Mouse (Mus musculus) c-Kit-negative CD71-positive TER-119-positive erythroid progenitor cells, embryonic 14.5 days (primary cell): Measurements from ENCODE around the gene Adgrg3.
A peak's percentile ranks its signal among the peaks of the same experiment; 100 is the strongest.

Experiments used
- DNase-seq: peaks from one replicate; pipeline ENCODE4 v3.0.0-alpha.2; 2013; ENCODE audit warnings: low read depth, low spot score

Gene Adgrg3

DNA sequence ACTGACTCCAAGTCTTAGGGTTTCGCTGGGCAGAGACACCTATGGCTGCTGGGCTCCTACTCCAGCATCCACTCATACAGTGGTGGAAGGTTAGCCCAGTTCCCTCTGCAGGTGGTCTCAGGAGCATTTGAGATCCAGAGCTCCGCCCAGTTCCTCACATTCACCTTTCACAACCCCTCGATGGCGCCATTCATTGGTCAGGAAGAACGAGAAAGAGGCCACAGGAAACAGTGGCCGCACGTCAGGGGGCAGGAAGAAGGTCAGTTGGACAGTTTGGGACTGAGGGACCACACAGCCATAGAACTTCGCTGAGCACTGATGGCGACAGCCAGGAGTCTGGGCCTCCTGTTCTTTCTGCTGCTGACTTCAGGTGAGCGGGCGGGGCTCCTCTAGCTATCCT lies at the start of gene Adgrg3:
Gene Adgrg3 (plus strand): TSS at position 242 of the 400 bp plus-strand sequence.
- no peak for DNase-seq

DNA sequence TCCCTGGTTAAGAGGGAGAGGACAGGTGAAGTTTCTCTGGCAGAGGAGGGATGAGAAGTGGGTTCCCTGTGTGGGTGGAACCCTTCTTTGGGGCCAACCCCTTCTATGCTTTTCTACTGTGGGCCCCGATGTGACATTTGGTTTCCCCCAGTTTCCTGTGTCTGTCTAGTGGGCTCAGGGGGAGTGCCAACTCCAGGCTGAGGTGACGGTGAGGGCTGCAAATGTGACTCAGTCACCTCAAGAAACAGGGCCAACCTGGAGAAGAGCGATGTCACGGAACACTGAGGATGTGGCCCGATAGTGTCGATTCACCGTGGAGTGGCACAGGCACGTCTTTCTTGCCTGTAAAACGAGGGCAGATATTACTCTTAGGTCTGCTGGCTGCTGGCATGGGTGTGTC lies 44.2 kb upstream of the Adgrg3 start:
- DNase-seq, result no peak

DNA sequence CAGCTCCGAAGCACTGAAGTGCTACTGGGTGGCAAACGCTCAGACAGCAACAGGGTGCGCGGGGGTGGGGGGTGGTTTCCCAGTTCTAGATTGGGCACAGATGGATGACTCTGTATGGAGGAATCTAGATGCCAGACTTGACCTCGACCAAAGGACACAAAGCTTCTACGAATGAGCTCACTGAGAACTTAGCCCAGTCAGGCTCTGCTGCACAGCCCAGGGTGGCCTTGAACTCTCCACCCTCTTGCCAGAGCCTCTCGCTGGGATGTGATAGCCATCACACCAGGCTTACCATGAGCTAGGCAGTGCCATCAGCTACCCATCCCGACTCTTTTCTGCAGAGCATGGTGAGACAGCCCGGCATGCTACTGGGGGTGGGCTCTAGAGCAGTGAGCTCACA lies 43.7 kb upstream of the Adgrg3 start:
- no peak for DNase-seq

DNA sequence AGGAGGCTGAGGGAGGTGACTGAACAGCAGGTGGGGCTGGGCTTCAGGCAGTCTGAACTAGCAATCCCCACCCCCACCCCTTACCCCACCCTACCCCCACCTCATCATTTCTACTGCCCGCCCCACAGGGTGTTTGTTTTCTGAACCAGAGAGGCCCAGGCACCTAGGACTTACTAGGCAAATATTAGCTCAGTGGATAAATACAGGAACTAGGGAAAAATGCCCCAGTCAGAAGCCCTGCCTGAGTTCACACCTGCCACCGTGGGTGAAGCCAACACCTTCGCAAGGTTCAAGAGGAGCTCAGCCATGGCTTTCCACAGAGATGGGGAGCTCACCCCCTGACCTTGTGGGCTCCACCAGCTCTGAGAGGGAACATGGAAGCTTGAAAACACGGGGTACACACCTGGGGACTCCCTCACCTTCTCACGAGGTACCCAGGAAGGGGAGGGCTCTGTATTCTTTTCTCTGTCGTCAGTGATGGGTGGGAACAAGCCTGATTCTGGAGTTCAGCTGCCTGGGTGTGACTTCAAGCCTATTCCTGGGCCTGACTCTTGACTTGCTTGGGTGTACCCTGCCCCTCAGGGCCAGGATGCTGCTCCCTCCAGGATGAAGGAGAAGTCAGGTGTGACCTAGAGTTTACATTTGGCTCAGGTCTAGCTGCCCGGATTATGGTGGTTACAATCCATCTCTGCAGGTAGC lies 42.9 kb upstream of the Adgrg3 start, which contains the start of gene Adgrg1:
Gene Adgrg1 (plus strand): TSS at position 285 of the 699 bp plus-strand sequence.
- no peak for DNase-seq

DNA sequence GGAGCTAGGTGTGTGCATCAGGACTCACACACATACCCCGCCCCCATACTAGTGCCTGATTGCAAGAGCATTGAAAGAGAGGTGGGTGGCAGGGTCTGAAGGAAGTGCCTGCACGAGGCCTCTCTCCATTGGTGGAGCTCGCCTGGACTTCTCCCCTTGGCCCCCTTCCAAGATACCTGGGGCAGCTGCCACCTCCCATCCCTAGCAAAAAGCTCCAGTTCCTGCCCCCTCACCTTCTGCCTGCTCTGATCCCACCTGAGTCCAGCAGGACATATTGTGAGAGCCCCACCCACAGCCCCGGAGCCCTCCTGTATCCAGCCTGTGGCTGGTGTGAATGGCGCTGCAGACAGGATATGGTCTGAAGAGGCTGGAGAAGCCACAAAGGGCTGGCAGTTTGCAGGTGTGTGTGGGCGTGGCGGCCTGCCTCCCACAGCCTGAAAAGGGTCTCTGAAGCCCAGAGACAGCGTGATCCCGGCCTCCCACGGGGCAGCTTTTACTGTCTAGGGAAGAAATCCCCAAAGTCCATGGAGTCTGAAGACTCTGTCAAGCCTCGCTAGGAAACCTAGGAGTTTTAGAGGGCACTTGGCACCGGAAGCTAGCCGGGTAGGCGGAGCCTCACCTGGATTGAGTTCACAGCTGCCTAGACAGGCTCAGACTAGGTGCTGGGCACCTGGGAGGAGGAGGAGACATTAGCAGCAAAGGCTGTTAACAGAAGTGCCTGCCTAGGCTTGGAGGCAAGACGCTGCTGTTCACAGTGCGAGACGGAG lies 40.7 kb upstream of the Adgrg3 start:
- DNase-seq, result no peak

DNA sequence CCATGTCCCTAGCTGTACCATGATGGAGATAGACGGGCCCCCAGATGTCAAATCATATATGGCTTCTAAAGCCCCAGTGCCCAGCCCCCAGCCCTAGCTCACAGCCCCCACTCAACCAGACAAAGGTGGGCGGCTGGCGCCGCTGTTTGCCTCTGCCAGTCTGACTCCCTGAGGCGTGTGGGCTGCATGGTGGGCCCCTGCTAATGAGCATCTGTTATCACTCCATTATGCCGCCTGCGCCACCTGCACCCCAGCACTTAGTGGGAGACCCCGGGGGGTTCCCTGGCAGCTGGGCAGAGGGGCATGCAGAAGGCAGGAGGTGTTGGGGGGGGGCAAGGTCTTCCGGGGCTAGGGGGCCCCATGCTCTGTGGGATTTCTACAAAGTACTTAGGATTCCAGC lies 39.4 kb upstream of the Adgrg3 start:
- DNase-seq, result no peak

DNA sequence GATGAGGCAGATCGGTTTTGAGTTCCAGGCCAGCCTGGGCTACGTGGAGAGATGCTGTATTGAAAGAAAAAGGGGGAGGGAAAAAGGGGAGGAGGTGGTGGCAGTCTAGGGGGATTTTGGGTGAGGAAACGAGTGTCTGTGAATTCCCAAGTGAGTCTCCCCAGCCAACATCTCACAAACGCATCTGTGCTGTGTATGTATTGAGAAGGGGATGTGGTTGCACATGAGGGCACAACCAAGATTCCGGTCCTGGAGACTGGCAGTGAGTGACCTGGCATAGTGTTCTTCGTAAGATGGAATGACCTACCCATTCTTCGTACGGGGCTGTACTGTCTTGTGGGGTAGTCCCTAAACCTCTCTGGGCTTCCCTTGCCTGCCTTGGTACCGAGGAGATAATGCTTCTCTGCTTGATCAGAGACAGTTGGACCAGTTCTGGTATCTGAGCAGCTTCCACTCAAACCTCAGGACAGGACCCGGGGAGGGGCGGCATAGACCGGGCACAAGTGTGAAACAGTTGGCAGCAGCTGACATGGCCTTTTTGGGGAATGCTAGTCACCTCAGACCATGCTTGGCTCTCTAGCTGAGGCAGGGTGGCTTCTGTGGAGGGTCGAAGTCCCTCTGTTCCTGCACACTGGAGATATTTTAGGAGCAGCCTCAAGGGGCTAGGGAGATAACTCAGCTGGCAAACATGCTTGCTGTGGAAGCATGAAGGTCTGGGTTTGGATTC lies 38.7 kb upstream of the Adgrg3 start:
- no peak for DNase-seq

DNA sequence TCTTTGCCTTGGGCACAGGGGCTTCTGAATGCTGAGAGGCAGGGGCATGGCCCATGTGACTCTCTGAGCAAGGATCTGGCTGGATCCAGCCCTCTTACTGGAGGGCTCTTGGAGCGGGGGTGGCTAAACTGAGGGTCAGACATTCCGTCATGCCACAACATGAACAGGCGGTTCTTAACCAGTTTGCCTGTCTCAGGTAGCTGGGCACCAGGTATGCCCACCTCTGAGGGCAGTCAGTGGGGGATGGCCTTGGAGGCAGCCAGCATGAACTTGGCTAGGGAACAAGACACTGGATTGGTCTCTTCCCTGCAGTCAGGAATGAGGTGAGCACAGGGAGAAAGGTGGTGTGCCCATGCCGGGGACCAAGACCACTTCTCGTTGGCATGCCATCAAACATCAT lies 37.3 kb upstream of the Adgrg3 start:
- no peak for DNase-seq

DNA sequence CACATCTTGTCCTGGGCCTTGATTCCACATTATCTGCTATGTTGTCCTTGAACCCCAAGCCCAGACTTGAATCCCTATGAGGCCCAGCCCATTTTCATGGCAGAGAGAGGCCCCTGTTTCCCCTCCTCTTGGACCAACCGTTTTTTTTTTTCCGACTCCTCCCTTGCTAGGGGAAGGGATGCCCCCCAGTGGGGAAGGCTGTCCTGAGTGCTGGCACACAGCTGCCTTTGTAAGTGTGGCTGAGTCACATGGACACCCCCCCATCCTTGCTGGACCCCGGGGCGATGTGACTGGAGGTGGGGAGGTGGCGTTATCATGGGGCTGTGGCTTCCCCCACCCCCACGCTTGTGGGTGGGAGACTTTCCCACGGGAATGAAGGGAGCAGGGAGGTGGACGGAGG lies 36.5 kb upstream of the Adgrg3 start:
- DNase-seq, result no peak

DNA sequence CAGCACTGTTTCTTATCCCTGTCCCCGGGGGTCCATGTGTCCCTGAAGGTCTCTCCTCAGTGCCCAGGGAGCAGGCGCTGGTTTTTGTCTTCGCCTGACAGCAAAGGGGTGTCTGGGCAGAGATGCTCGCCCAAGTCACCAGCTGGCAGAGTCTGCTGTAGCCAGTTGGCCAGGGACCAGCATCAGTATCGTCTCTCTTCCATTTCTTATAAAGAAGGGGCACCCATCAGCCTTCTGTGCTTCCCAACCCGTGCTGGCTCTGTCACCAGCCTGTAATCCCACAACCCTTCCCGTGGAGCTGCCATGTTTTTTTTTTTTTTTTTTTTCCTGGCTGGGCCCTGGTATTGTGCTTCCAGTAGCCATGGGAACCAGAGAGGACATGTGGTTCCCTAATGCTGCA lies 35.6 kb upstream of the Adgrg3 start:
- no peak for DNase-seq

DNA sequence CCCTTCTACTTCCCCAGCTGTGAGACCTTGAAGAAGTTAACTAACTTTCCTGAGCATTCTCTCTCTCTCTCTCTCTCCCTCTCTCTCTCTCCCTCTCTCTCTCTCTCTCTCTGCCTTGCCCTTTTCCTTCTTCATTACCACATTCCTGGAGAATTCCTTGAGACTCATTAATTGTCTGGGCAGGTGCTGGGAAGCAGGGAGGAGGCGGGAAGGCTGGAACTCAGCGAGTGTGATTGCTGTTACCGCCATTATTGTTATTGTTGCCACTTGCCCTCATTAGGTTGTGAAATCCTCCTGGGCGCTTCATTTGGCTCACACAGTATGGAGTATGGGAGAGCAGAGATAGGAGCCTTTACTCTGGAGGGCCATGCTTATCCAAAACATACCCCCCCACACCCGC lies 34.3 kb upstream of the Adgrg3 start:
- no peak for DNase-seq

DNA sequence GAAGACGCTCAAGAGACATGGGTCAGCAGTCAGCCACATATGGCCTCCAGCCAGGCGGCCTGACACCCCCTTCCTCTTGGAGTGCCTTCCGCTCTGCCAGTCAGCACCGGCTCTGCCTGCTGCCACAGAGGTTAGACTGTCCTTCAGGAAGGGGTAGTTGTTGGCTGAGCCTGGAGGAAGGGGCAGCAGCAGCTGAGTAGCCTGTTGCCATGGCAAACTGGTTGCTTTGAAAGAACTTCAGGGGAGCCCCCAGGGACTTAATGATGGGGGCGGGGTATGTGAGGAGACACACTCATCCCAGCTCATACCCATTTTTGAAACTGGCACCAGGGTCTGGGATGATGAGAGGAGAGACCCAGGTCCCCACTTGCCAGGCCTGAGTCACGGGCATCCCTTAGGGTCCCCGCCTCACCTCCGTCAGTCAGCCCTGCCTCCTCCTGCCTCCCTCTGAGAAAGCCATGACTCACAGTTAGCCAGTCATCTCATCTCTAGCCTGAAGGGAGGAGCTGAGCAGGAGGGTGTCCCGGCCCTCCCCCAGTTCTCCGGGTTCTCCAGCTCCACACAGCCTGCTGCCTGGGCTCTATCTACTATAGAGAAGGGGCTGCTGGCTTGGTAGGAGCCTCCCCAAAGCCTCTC lies 33.5 kb upstream of the Adgrg3 start:
- DNase-seq, result peak; percentile 76

DNA sequence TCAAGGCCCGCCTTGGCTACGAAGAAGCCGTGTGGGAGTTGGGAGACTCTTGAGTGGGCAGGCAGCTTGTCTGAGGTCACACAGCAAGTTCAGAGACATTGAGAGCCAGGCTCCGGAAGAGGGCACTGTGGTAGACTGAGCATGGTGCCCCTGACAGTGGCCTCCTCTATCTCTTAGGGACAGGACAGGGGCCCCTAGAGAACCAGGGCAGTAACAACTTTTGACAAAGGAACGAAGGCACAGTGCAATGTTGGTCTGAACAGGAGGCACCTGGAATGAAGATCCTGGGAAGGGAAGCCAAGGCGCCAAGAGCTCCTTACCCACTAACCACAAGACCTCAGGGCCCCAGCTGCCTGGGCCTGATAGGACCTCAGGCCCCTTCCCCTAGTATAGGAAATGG lies 32.5 kb upstream of the Adgrg3 start:
- no peak for DNase-seq

DNA sequence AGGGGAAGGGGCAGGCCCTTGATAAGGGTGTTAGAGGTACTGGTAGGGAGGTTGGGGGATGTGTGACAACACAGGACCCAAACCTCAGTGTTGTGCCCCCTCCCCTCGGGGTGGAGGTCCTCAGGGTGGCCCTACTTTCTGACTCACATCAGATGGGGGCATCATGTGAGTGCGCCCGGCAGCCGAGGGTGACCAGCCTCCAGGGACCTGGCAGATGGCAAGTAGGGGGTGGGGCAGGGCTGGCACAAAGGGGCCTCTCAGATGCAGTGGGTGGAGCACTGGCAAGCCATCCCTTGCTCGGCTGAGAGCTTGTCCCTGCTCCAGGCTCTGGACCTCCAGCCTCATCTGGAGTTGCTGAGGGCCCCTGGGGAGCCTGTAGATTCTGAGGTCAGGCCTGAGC lies 30.8 kb upstream of the Adgrg3 start:
- no peak for DNase-seq

DNA sequence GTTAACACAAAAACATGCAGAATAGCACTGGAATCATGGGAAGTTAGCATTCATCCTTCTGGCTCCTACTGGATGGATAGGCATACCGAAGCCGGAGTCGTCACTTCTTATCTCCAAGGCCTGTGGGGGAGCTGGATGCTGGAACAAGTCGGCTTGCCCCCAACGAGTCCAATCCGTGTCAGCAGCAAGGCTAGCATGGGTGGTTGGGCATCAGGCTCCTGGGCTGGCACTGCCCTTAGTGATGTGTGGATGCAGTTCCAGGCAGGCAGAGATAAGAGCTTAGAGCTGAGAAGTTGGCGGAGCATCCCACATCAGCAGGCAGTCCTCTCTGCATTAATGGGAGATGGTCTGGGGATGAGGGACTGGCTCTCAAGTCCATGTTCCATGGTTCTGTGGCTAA lies 29.9 kb upstream of the Adgrg3 start:
- DNase-seq, result no peak

DNA sequence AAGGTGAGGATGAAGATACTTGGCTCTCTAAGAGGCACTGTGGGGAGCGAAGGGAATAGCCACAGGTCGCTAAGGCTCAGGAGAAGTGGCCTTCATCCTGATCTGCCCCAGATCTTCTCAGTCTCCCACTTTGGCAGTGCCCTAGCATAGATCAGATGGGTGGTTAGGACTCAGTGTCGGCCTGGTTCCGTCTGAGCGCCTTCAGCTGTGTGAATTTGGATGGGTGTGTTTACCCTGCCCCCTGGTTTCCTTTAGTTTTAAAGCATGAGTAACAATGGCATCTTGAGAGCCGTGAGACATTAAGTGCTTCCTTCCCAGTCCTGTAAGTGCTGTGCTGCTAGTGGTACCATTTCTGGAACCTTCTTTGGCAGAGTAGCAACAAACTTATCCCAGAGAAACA lies 28.9 kb upstream of the Adgrg3 start:
- DNase-seq, result no peak

DNA sequence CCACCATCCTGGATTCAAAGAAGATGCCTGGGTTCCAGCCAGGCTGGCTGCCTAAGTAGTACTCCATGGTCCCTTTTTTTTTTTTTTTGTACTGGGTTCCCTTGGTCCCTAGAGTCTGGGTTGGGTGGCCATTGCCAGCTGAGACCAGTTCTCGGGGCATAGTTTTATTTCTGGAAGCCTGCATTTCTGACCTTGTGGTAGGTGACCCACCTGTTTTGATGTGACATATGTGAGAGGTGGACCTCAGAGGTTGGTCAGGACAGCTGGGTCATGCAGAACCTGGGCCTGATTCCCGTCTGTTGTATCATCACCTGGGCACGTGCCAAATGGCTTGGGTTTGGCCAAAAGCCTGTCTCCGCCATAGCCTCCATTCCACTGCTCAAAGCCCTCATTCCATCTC lies 27.8 kb upstream of the Adgrg3 start:
- no peak for DNase-seq

DNA sequence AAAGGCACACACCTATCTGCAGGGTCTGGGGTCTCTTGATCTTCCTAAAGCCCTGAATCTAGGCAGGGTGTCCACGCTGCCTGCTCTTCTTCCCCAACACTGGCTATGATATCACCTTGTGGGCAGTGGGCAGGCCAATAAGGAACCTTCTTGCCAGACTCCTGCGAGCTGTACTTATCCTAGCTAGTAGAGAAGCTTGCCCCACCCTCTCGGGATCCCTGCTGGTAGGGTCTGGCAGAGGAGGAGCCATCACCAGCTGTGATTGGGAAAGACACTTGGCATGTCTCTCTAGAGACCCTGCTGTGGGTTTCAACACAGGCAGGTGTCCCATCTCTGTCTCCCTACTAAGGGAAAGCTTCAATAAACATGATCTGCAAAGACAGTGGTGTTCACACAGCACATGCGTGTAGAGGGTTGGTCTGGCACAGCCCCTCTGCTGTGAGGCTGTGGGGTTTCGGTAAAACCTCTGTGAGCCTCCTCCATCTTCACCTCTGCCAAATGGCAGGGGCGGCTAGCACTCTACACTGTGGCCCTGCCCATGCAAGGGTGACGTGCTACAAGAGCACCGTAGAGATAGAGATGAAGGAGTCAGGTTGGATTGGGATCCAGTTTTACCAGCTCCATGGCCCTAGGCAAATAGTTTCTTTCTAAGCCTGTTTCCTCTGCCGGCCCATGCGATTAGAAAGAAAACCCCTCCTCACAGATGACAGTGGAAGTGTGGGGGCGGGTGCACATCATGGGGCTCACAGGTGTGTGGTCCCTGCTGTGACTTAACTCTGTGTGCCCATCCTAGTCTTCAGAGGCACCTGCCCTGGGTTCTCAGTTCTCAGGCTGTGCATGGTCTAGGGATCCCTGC lies 26.7 kb upstream of the Adgrg3 start:
- no peak for DNase-seq

DNA sequence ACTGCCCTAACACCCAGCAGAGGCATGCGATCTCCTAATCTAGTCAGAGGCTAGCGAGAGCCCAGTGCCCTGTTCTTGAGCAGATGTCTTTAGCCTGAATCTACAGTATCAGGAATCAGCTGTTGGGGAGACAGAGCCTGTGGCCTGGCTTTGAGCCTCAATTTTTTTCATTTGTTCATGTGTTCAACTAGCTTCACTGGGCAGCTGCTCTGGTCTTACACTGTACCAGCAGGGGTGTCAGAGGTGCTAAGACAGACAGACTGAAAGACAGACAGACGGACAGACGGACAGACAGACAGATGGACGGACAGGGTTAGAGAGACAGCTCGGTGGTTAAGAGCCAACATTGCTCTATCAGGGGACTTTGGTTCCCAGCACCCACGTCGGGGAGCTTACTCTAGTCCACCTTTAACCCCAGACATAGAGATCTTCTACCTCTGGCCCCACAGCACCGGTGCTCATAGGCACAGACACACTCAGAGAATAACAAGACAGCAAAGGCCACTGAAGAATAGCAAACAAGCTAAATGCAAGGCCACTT lies 26.0 kb upstream of the Adgrg3 start:
- DNase-seq, result no peak

DNA sequence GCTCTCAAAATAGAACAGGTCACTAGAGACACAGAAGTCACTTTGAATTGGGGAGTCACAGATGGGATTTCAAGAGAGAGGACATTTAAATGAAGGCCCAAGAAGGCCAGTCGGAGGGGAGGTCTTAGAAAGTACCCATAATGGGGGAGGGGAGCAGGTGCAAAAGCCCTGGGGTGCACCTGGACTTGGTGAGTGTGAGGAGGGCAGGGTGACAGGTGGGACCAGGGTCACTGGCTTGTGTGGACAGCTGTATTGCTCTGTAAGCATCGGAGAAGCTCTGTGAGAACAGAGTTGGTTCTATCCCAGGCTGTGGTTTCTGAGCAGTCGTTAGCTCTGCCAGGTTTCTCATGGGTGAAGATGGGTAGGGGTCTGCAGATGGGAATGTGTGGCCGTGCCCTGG lies 25.5 kb upstream of the Adgrg3 start:
- DNase-seq, result no peak

DNA sequence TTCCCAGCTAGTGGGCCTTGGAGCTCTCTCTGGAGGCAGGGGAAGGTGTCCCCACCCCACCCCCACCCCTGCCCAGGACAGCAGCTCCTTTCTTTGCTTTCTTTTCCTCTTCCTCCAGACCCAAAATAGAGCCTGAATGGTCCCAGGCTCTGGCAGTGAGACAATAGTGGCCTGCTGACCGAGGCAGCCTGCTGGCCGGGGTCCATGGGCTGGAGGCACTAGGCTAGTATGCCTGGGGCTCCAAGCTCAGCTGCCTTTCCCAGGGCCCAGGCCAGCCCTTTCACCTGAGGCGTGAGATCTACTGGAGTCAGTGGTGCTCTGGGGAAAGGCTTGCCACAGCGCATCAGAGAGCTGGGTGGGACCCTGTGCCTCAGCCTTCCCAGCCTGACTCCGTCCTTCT lies 25.0 kb upstream of the Adgrg3 start:
- no peak for DNase-seq
